Mouse (Mus musculus) embryonic facial prominence, embryonic 12.5 days (tissue): ENCODE results near the gene Rnh1. TPM values are rescaled to one million over a fixed set of nuclear protein-coding genes. Genes with fewer than 3 reads are reported as not detected.

Source experiments
- ATAC-seq: fragments of 200-750 bp; cut with Nextera tagmentation; 2 replicates; pipeline ENCODE4 v1.8.0; 2017; ENCODE audit not compliant: insufficient number of reproducible peaks, insufficient read depth, low FRiP score, low TSS enrichment
- H3K27ac ChIP-seq: fragments of 300-500 bp; sonication (generic); 2 replicates; pipeline ENCODE4 v1.5.1; 2016; ENCODE audit warnings: mild to moderate bottlenecking
- H3K27me3 ChIP-seq: fragments of 300-500 bp; sonication (generic); 2 replicates; pipeline ENCODE4 v1.6.1; 2016; ENCODE audit warnings: mild to moderate bottlenecking, moderate library complexity
- H3K36me3 ChIP-seq: fragments of 300-500 bp; sonication (generic); 2 replicates; pipeline ENCODE4 v1.6.1; 2016; ENCODE audit warnings: mild to moderate bottlenecking
- H3K4me1 ChIP-seq: fragments of 300-500 bp; sonication (generic); 2 replicates; pipeline ENCODE4 v1.6.1; 2016
- H3K4me2 ChIP-seq: fragments of 300-500 bp; sonication (generic); replicated peaks from 2 replicates; pipeline ENCODE4 v1.6.1; 2016; ENCODE audit warnings: mild to moderate bottlenecking, moderate library complexity
- H3K4me3 ChIP-seq: fragments of 300-500 bp; sonication (generic); 2 replicates; pipeline ENCODE4 v1.5.1; 2016; ENCODE audit warnings: mild to moderate bottlenecking
- H3K9ac ChIP-seq: fragments of 300-500 bp; sonication (generic); 2 replicates; pipeline ENCODE4 v1.6.1; 2016; ENCODE audit warnings: mild to moderate bottlenecking, moderate library complexity
- H3K9me3 ChIP-seq: fragments of 300-500 bp; sonication (generic); 2 replicates; pipeline ENCODE4 v1.6.1; 2016; ENCODE audit warnings: mild to moderate bottlenecking, moderate library complexity
- WGBS: fragments of 180-500 bp; shearing (Covaris S2); methylation state at CpG from one replicate; pipeline ENCODE4 v1.1.7; 2016; 5-methylcytosine and 5-hydroxymethylcytosine counted together
- polyA plus RNA-seq: library from polyadenylated mRNA; unstranded; fragments of >200 nt; fragmentation: Nextera tagmentation; extraction: Ambion mirVana; gene quantifications from 2 replicates; pipeline ENCODE4 v1.2.1, GENCODE M21; 2016

Rnh1 gene
- 87.9 and 88.1 TPM in 2 replicates for polyA plus RNA-seq

- Histone ChIP-seq H3K27ac (peak within 1 kb of the TSS; percentile 86), H3K4me3 (peak within 1 kb of the TSS; percentile 55), H3K27me3 (no peaks in the 10 kb centered on the region), H3K9me3 (no peaks in the 10 kb centered on the region), H3K4me2 (peak within 1 kb of the TSS; percentile 53), H3K9ac (peak within 1 kb of the TSS; percentile 61), H3K36me3 (no peaks in the 10 kb centered on the region), H3K4me1 (peaks cover 20% of the 10 kb centered on the region)
- WGBS, result 3% methylated on average over 55 of the region's 55 CpGs
- peak; percentile 95 for ATAC-seq
Observed at GRCm38 (mm10) chr7:141172116-141173006, at the start of gene Rnh1. Gene Rnh1, minus strand, starts transcription at chr7:141172857.

- Histone ChIP-seq H3K27me3 (no peaks in the 10 kb centered on the region), H3K4me2 (peak overlapping the region; percentile 95), H3K9me3 (no peaks in the 10 kb centered on the region), H3K36me3 (peaks cover 14% of the 10 kb centered on the region), H3K4me3 (peak overlapping the region; percentile 52), H3K9ac (peak overlapping the region; percentile 28), H3K4me1 (peaks cover 23% of the 10 kb centered on the region), H3K27ac (peak overlapping the region; percentile 90)
- 0 out of 2 replicates have a peak, but pooled peaks have one; percentile 0 for ATAC-seq
- 15% methylated on average over 8 of the region's 8 CpGs for WGBS
Observed at GRCm38 (mm10) chr7:141222126-141222467, 49.4 kb upstream of the Rnh1 start.

GRCm38 (mm10) chr7:141221249-141222125 lies 48.8 kb upstream of the Rnh1 start:
- H3K9me3 ChIP-seq, result no peaks in the 10 kb centered on the region
- peak overlapping the region; percentile 95 for H3K4me2 ChIP-seq
- H3K27me3 ChIP-seq, result no peaks in the 10 kb centered on the region
- peak overlapping the region; percentile 52 for H3K4me3 ChIP-seq
- H3K27ac ChIP-seq, result peak overlapping the region; percentile 90
- WGBS, result 3% methylated on average over 44 of the region's 44 CpGs
- H3K36me3 ChIP-seq, result peaks cover 15% of the 10 kb centered on the region
- peak; percentile 95 for ATAC-seq
- H3K4me1 ChIP-seq, result peaks cover 29% of the 10 kb centered on the region
- peak overlapping the region; percentile 70 for H3K9ac ChIP-seq

GRCm38 (mm10) chr7:141220377-141220776 lies 47.7 kb upstream of the Rnh1 start:
- WGBS, result 83% methylated on average over 1 of the region's 1 CpGs
- no peaks in the 10 kb centered on the region for H3K9me3 ChIP-seq
- H3K4me1 ChIP-seq, result peaks cover 34% of the 10 kb centered on the region
- no peaks in the 10 kb centered on the region for H3K27me3 ChIP-seq
- H3K9ac ChIP-seq, result no peak overlapping the region
- H3K27ac ChIP-seq, result 0 out of 2 replicates have a peak overlapping the region, but pooled peaks have one; percentile 23
- peaks cover 15% of the 10 kb centered on the region for H3K36me3 ChIP-seq
- peak overlapping the region; percentile 52; the same call in 1 of the 2 replicates for H3K4me3 ChIP-seq
- H3K4me2 ChIP-seq, result peak overlapping the region; percentile 95
- no peak for ATAC-seq

GRCm38 (mm10) chr7:141219558-141220099 lies 47.0 kb upstream of the Rnh1 start:
- ATAC-seq, result no peak
- H3K36me3 ChIP-seq, result peaks cover 15% of the 10 kb centered on the region
- H3K4me1 ChIP-seq, result peaks cover 40% of the 10 kb centered on the region
- no peak overlapping the region for H3K9ac ChIP-seq
- no peak overlapping the region for H3K4me2 ChIP-seq
- H3K4me3 ChIP-seq, result no peak overlapping the region
- no peaks in the 10 kb centered on the region for H3K27me3 ChIP-seq
- H3K27ac ChIP-seq, result no peak overlapping the region
- H3K9me3 ChIP-seq, result no peaks in the 10 kb centered on the region
- WGBS, result 88% methylated on average over 1 of the region's 1 CpGs

- Histone ChIP-seq H3K36me3 (peaks cover 15% of the 10 kb centered on the region), H3K9me3 (no peaks in the 10 kb centered on the region), H3K27ac (no peak overlapping the region), H3K4me1 (peaks cover 40% of the 10 kb centered on the region), H3K27me3 (no peaks in the 10 kb centered on the region), H3K4me2 (no peak overlapping the region), H3K4me3 (no peak overlapping the region), H3K9ac (no peak overlapping the region)
- ATAC-seq, result no peak
- 79% methylated on average over 5 of the region's 5 CpGs for WGBS
Observed at GRCm38 (mm10) chr7:141218557-141219133, 46.0 kb upstream of the Rnh1 start.

- Histone ChIP-seq H3K9ac (no peak overlapping the region), H3K27me3 (no peaks in the 10 kb centered on the region), H3K4me3 (no peak overlapping the region), H3K4me2 (no peak overlapping the region), H3K4me1 (peaks cover 40% of the 10 kb centered on the region), H3K9me3 (no peaks in the 10 kb centered on the region), H3K36me3 (peaks cover 15% of the 10 kb centered on the region), H3K27ac (no peak overlapping the region)
- 85% methylated on average over 3 of the region's 3 CpGs for WGBS
- no peak for ATAC-seq
Observed at GRCm38 (mm10) chr7:141218141-141218540, 45.5 kb upstream of the Rnh1 start.

GRCm38 (mm10) chr7:141217343-141218013 lies 44.8 kb upstream of the Rnh1 start:
- no peak for ATAC-seq
- Histone ChIP-seq H3K9ac (no peak overlapping the region), H3K36me3 (peaks cover 15% of the 10 kb centered on the region), H3K4me1 (peaks cover 35% of the 10 kb centered on the region), H3K4me3 (no peak overlapping the region), H3K9me3 (no peaks in the 10 kb centered on the region), H3K27me3 (no peaks in the 10 kb centered on the region), H3K27ac (no peak overlapping the region), H3K4me2 (no peak overlapping the region)
- WGBS, result 89% methylated on average over 17 of the region's 17 CpGs

GRCm38 (mm10) chr7:141216894-141217293 lies 44.2 kb upstream of the Rnh1 start:
- H3K4me2 ChIP-seq, result peak overlapping the region; percentile 89
- peak overlapping the region; percentile 68 for H3K4me3 ChIP-seq
- no peak overlapping the region for H3K27ac ChIP-seq
- 89% methylated on average over 11 of the region's 11 CpGs for WGBS
- peaks cover 15% of the 10 kb centered on the region for H3K36me3 ChIP-seq
- H3K9ac ChIP-seq, result no peak overlapping the region
- ATAC-seq, result no peak
- H3K9me3 ChIP-seq, result no peaks in the 10 kb centered on the region
- no peaks in the 10 kb centered on the region for H3K27me3 ChIP-seq
- H3K4me1 ChIP-seq, result peaks cover 31% of the 10 kb centered on the region

GRCm38 (mm10) chr7:141215880-141216733 lies 43.5 kb upstream of the Rnh1 start:
- peak; percentile 69 for ATAC-seq
- peak overlapping the region; percentile 94 for H3K27ac ChIP-seq
- H3K4me1 ChIP-seq, result peaks cover 28% of the 10 kb centered on the region
- no peaks in the 10 kb centered on the region for H3K27me3 ChIP-seq
- H3K9me3 ChIP-seq, result no peaks in the 10 kb centered on the region
- peak overlapping the region; percentile 62 for H3K9ac ChIP-seq
- WGBS, result under 1% methylated on average over 42 of the region's 42 CpGs
- peak overlapping the region; percentile 68 for H3K4me3 ChIP-seq
- peaks cover 15% of the 10 kb centered on the region for H3K36me3 ChIP-seq
- peak overlapping the region; percentile 89 for H3K4me2 ChIP-seq
